Mouse (Mus musculus) spleen, adult 12 weeks (tissue): ENCODE measurements around the gene Rhoc.
A peak's percentile ranks its signal among the peaks of the same experiment; 100 is the strongest.

Source experiments
- DNase-seq: peaks from one replicate; pipeline ENCODE4 v3.0.0; 2022; ENCODE audit warnings: low spot score

Gene Rhoc

DNA sequence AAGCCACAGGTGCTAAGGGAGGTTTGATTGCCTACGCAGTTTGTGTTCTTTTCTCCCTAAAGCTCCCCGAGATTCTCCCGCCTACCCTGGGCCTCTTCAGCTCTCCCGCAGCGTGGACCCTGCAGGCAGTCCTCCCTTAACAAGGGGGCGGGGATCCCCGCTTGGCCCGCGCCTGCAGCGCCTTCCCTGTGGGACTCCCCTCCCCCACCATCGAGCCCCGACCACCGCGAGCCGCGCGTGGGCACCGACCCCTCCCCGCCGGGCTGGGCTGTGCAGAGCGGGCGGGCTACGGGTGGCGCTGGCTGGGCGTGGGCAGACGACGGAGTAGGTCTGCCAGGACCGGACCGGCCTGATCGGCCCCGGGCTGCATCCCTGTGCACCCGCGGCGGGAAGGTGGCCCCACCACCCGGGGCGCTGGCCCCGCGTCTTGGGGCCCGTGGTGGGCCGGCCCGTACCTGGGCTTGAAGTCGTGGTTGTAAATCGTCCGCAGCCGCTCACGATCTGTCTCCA lies 29.4 kb downstream of the Rhoc start:
- DNase-seq = peak; percentile 40

DNA sequence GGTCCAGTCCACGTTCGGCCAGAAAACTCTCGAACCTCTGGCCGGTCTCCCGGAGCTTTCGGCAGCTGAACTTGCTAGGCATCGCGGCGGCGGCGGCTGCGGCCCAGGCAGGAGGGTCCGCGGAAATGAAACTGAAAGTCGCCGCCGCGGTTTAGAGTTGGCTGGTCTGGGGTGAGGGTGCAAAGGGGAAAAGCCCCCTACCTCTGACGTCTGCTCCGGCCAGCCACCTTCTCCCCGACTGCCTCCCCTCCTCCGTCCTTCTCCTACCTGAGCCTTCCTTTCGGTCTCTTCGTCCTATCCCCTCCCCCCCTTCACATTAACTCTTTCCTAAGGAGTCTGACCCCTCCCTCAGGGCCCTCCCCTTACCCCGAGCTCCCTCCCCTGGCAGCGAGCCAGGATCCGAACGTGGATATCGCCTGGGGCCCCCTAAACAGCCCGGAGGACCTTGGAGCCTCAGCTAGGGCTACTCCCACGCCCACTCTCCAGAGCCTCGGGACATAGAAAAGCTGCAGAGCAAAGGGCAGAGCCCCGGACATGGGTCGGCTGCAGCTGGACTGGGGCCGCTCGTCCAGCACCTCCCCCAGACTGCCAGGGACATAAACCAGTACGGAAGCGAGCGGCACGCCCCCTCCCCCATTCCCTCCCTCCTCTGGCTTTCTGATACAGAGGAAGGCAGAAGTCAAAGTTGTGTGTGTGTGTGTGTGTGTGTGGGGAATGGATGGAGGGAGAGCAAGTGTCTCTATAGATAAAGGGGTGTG lies 30.0 kb downstream of the Rhoc start, which contains the start of gene Mov10:
Gene Mov10, minus strand, starts transcription at position 573 of the 758 bp plus-strand sequence.
- DNase-seq = peak; percentile 41

DNA sequence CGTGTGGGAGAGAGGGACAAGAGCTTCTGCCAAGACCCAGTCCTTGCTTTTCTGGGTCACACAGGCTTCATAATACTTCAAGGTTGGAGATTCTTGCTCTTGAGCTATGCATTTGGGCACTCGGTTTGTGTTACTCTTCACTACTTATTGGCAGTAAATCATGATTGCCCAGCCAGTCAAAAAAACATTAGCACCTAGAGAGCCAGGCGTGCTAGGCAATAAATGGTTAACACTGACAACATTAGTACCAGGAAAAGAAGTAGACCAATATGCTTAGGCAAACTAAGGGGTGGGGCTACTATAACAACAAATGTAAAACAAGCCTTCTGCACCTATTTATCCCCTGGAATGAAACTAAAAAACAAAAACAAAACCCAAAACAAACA lies 30.6 kb downstream of the Rhoc start:
- no peak for DNase-seq

DNA sequence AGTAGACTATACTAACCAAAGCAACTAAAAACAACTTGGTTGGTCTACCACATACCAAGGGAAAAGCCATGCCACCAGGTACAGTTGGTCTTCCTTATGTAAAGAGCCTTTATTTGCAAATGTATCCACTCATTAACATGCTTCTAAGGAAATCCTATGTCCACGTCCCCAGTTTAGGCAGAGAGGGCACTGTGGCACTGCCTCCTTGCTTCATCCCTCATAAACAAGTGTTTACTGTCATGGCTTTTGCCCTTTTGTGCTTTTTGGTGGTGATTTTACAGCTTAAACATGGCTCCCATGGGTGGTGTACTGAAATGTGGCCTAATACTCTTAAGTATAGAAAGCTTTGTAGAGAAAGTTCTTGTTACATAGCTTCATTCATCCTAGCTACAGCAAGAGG lies 32.3 kb downstream of the Rhoc start:
- no peak for DNase-seq

DNA sequence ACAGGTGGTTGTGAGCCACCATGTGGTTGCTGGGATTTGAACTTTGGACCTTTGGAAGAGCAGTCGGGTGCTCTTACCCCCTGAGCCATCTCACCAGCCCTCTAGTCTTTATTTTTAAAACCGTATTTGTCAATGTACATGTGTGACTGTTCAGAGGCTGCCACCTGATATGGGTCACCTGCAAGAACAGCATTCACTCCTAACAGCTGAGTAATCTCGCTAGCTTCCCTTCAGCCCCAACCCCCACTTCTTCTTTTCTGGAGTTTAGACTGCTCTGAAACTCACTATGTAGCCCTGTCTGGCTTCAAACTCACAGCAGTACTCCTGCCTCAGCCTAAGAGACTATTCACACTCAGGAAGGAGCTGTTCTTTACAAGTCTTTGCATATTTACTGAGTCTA lies 34.2 kb downstream of the Rhoc start:
- DNase-seq = no peak

DNA sequence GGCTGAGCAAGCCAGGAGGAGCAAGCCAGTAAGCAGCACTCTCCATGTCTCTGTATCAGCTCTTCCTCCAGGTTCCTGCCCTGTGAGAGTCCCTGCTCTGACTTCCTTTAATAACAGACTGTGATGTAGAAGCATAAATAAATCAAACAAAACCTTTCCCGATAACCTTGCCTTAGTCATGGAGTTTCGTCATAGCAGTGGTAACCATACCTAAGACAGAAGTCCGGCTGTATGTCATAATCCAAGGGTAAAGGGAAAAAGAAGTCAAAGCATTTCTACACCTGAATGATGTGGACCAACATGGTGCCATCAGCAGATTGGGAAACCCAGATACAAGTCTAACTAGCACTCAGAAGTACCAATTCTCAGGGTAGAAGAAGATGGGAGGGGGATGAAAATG lies 47.6 kb downstream of the Rhoc start:
- DNase-seq = no peak

DNA sequence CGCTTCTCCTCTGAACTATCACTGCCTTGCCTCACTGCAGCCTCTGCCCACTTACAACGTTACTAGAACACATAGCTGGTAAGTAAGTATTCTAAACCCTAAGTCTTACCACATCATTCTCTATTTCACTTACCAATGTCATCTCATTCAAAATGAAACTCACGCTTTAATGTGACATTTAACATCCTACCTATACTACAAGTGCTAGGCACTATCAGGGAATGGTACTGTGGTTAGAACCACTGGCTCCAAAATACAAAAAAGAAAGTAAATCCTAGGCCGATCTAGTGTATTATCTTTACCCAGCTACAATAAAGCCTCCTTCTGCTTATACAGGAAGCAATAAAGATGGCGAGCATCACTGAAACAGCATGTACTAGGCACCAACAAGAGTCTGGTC lies 52.9 kb downstream of the Rhoc start:
- no peak for DNase-seq
